Mouse (Mus musculus) left cerebral cortex, adult 2 months (tissue): ENCODE results near the gene Yif1a. TPM values are rescaled to one million over a fixed set of nuclear protein-coding genes. Genes with fewer than 3 reads are reported as not detected.
A peak's percentile ranks its signal among the peaks of the same experiment; 100 is the strongest.
"Not testable (repeated sequence)": the region's sequence is repeated elsewhere in the genome, so short reads cannot be mapped to it uniquely, and the experiment has no call there.

ENCODE experiments used
- DNase-seq, 2 experiments: peaks; one replicate each; pipeline ENCODE4 v3.0.0; 2021 to 2022; ENCODE audit warnings: low spot score in 2 of 2, mixed read lengths in 1 of 2; ENCODE audit errors: extremely low spot score in 1 of 2
- H3K27ac ChIP-seq: fragments of 200-600 bp; 2 replicates; pipeline ENCODE4 v1.8.1; 2022
- H3K4me3 ChIP-seq: fragments of 200-600 bp; 2 replicates; pipeline ENCODE4 v1.8.1; 2022
- CTCF ChIP-seq: fragments of 200-600 bp; IDR thresholded peaks from 2 replicates; pipeline ENCODE4 v1.8.1; 2022; ENCODE audit warnings: antibody characterized with exemption, mild to moderate bottlenecking, moderate library complexity
- intact Hi-C: fragments of 180-260 bp; cut with DNase I; formaldehyde crosslinking; loops from one replicate; pipeline ENCODE4 v1.15.1; 2025
- total RNA-seq, 2 experiments: library from RNA; stranded (reverse); gene quantifications; 2 replicates each; pipeline ENCODE4 v1.2.3; 2021

The Yif1a gene
- total RNA-seq, 2 experiments from 2014 or later, result 23.4 to 25.7 TPM

- intact Hi-C loops, result loop anchor here (2.0 kb wide), 1 partner anchor 17 kb away; no protein-coding TSS in a partner anchor
- Histone ChIP-seq H3K4me3 (no peak overlapping the region), H3K27ac (peak overlapping the region; percentile 44; the same call in 1 of the 2 replicates)
- DNase-seq, result no peak
- TF ChIP-seq CTCF, result no peak
Observed at GRCm38 (mm10) chr19:5073518-5073917, 14.8 kb upstream of the Yif1a start.

DNA sequence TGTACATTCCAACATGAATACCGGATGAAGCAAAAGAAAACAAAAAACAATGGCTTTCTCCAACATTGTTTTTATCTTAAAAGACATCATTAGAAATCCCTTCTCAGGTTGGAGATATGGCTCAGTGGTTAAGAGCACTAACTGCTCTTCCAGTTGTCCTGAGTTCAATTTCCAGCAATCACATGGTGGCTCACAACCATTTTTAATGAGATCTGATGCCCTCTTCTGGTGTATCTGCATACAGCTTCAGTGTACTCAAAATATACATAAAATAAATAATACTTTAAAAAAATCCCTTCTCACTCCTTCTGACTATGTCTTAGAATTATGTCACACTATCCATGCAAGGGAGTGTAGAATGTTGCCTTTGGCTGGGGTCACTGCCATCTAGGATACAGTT is 9.1 kb upstream of the Yif1a start:
- DNase-seq, result no peak
- intact Hi-C loops, result no loop called here
- H3K27ac ChIP-seq, result no peak overlapping the region
- no peak overlapping the region for H3K4me3 ChIP-seq
- TF ChIP-seq CTCF, result peak; percentile 49

DNA sequence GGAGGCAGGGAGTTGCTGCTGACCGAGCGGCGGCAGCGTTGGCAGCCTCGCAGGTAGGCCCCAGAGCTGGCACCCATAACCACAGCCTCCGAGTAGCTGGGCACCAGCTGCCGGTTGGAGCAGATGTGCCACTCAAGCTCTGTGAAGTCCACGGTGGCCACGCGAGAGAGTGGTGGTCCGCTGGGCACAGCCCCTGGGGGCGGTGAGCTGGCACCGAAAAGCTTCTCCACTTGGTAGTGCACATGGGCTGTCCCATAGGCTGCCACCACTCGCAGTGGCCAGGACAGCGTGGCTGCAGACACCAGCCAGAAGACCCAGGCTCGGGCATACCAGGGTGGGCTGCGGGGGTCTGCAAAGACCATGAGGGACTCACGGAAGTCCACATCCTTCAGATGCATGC is 6.3 kb upstream of the Yif1a start:
- Histone ChIP-seq H3K4me3 (peak overlapping the region; percentile 6; the same call in 1 of the 2 replicates), H3K27ac (no peak overlapping the region; the same call in 1 of the 2 replicates)
- intact Hi-C loops, result no loop called here
- no peak for TF ChIP-seq CTCF
- DNase-seq, result no peak

DNA sequence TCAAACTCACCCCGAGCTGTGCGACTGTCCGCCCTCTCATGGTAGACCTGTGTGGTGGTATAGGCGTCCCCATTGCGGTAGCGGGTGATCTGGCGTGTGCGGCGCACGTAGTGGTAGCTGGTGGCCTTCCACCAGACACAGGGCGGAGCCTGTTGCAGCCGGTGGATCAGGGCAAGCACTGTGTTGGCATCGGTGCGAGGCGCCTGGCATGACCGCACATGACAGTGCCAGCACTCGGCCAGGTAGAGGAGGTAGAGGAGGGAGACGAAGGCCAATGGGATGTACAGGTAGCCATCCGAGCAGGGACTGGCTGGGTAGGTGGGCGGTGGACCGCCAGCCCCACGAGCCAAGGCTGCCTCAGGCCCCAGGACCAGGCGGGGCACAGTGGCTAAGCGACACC is 5.7 kb upstream of the Yif1a start:
- H3K27ac ChIP-seq, result no peak overlapping the region; the same call in 1 of the 2 replicates
- intact Hi-C loops, result no loop called here
- peak overlapping the region; percentile 36 for H3K4me3 ChIP-seq

DNA sequence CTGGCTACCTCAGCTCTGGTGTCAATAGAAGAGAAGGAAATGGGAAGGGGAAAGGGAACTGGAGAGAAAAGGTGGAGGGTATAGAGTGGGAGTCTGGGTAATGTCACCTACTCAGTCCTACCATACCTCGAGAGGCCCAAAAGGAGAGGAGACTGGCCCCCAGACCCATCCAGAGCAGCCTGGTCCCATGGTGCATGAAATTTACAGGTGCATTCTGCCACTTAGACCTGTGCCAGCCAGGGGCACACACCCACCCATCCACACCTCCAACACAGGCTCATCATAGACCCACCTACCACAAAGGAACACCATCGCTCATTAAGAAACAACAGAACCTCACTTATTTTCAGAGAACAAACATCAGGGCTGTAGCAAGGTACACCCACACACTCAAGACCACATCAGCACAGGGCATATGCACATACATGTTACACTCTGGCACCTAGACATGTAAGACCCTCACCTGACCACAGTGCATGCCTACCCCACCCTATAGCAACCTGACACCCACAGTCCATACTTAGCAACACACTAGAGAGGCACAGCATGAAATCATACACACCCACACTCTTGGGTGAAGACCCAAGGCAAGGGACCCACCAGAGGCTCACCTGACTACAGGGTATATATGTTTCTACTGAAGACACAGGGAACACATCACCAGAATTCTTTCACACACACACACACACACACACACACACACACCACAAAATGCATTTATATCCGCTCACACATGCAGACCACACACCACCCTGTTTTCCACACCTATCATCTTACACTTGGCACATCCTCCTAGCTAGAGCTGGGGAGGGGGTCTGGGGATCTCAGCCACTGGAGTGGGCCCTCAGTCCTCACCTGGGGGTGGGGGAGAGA is 4.1 kb upstream of the Yif1a start:
- Histone ChIP-seq H3K4me3 (peak overlapping the region; percentile 69), H3K27ac (peak overlapping the region; percentile 100)
- peak in 1 of 2 experiments; percentile 27 for DNase-seq
- TF ChIP-seq CTCF, result no peak
- intact Hi-C loops, result loop anchor here (2.0 kb wide), 1 partner anchor 33 kb away; the partner anchor contains the start of gene Rin1

More for the DNA sequence above, 5.7 kb upstream of the Yif1a start:
- DNase-seq, result peak in 1 of 2 experiments; percentile 37
- no peak for TF ChIP-seq CTCF

GRCm38 (mm10) chr19:5084834-5085144 is 3.5 kb upstream of the Yif1a start:
- Histone ChIP-seq H3K4me3 (peak overlapping the region; percentile 69), H3K27ac (peak overlapping the region; percentile 100)
- no peak for TF ChIP-seq CTCF
- peak in 1 of 2 experiments; percentile 38 for DNase-seq
- intact Hi-C loops, result loop anchor here (2.0 kb wide), 1 partner anchor 34 kb away; the partner anchor contains the start of gene Rin1

GRCm38 (mm10) chr19:5085145-5085863 is 3.0 kb upstream of the Yif1a start, which contains the start of gene Tmem151a:
Tmem151a (minus strand) TSS chr19:5085531.
- peak within 1 kb of the TSS; percentile 69 for H3K4me3 ChIP-seq
- H3K27ac ChIP-seq, result peak within 1 kb of the TSS; percentile 100
- TF ChIP-seq CTCF, result no peak
- peak in 1 of 2 experiments; percentile 71 for DNase-seq
- intact Hi-C loops, result loop anchor here (2.0 kb wide), 1 partner anchor 35 kb away; the partner anchor contains the start of gene Rin1

DNA sequence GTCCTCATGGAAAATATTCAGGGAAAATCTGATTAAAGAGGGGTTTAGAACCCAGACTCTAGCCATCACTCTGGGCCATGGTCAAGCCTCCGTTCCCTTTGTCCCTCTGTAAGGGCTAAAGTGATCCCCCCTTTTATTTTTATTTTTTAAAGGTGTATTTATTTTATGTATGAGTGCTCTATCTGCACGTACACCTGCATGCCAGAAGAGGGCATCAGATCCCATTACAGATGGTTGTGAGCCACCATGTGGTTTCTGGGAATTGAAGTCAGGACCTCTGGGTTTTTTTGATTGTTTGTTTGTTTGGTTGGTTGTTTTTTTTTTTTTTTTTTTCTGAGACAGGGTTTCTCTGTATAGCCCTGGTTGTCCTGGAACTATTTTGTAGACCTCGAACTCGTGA is 1.8 kb upstream of the Yif1a start:
- peak; percentile 48 for TF ChIP-seq CTCF
- H3K4me3 ChIP-seq, intact Hi-C loops, H3K27ac ChIP-seq, DNase-seq: not testable (repeated sequence)

GRCm38 (mm10) chr19:5089324-5089723 is 986 bp downstream of the Yif1a start:
- no peak for TF ChIP-seq CTCF
- Histone ChIP-seq H3K4me3 (peak overlapping the region; percentile 69), H3K27ac (no peak overlapping the region)
- intact Hi-C loops, result loop anchor here (2.0 kb wide), 1 partner anchor 51 kb away; no protein-coding TSS in a partner anchor
- DNase-seq, result no peak

GRCm38 (mm10) chr19:5092083-5092482 is 3.7 kb downstream of the Yif1a start:
- DNase-seq, result peak in 1 of 2 experiments; percentile 15
- Histone ChIP-seq H3K27ac (no peak overlapping the region), H3K4me3 (no peak overlapping the region)
- intact Hi-C loops, result no loop called here
- TF ChIP-seq CTCF, result no peak

- no peak overlapping the region for H3K4me3 ChIP-seq
- peak overlapping the region; percentile 78 for H3K27ac ChIP-seq
- DNase-seq, result no peak
- TF ChIP-seq CTCF, result no peak
- intact Hi-C loops, result loop anchor here (1.0 kb wide), 1 partner anchor 58 kb away; no protein-coding TSS in a partner anchor
Observed at GRCm38 (mm10) chr19:5093481-5094242, 5.3 kb downstream of the Yif1a start.
